Comparison of ENCODE assay signal across 31 mouse cellular contexts in the genomic region with DNA sequence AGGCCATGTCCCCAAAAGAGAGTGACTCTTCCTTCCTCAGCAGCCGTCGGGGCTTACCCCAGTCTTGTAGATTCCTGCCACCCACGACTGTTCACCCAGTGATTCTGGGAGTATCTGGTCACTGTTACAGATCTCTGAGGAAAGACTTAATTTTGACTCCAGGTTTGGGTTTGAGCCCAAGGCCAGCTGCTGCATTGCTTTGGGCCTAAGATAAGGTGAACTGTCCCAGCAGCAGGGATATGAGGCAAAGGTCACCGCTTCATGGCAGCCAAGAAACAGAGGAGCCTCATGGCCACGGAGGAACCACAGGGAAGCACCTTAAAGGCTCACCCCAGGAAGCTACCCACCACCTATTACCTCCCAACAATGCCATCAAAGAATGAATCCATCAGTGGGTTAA. TPM values are rescaled to one million over a fixed set of nuclear protein-coding genes. Genes with fewer than 3 reads are reported as not detected.
"Had no signal": no experiment of that assay in that cellular context is flagged by ENCODE, and none has a peak within 500 bp of the region (broad histone marks: within the 10 kb centered on the region; RNA-seq: fewer than 3 reads in every experiment).

No protein-coding gene starts in this region.

- ATAC-seq: liver, embryonic 12.5 days had no signal

- H3K27me3 ChIP-seq: limb, embryonic 13.5 days; liver, embryonic 12.5 days; liver, embryonic 15.5 days; lung, embryonic 15.5 days; neural tube, embryonic 12.5 days; neural tube, embryonic 15.5 days had no signal

- H3K36me3 ChIP-seq: limb, embryonic 10.5 days; limb, embryonic 13.5 days; liver, embryonic 12.5 days; liver, embryonic 15.5 days; lung, embryonic 15.5 days; neural tube, embryonic 12.5 days; neural tube, embryonic 15.5 days had no signal

- H3K9me3 ChIP-seq: limb, embryonic 10.5 days; limb, embryonic 13.5 days; liver, embryonic 12.5 days; liver, embryonic 15.5 days; lung, embryonic 15.5 days; neural tube, embryonic 12.5 days; neural tube, embryonic 15.5 days had no signal

- H3K4me1 ChIP-seq: limb, embryonic 13.5 days; liver, embryonic 12.5 days; liver, embryonic 15.5 days; neural tube, embryonic 12.5 days; neural tube, embryonic 15.5 days had no signal

- H3K4me2 ChIP-seq: limb, embryonic 13.5 days; liver, embryonic 12.5 days; liver, embryonic 15.5 days; lung, embryonic 15.5 days; midbrain, embryonic 11.5 days; neural tube, embryonic 12.5 days; neural tube, embryonic 15.5 days had no signal

- DNase-seq: kidney, adult 2 months; kidney, postnatal 25 days; layer of hippocampus, adult 9-11 months; liver; lung, adult 18-20 months; lung, postnatal 10 days; lung, postnatal 4 days; midbrain, embryonic 14.5 days; retina, postnatal 1 day; right cerebral cortex, postnatal 25 days; spleen, adult 18-20 months; thymus, adult 18-20 months; thymus, postnatal 25 days had no signal

- H3K4me3 ChIP-seq: layer of hippocampus, adult 2 months; limb, embryonic 10.5 days; limb, embryonic 13.5 days; liver, embryonic 12.5 days; liver, embryonic 15.5 days; lung, embryonic 15.5 days; neural tube, embryonic 12.5 days; neural tube, embryonic 15.5 days had no signal

- H3K27ac ChIP-seq: kidney, postnatal 0 days; layer of hippocampus, adult 2 months; limb, embryonic 10.5 days; limb, embryonic 13.5 days; liver, embryonic 12.5 days; liver, embryonic 15.5 days; lung, embryonic 15.5 days; neural tube, embryonic 12.5 days; neural tube, embryonic 15.5 days had no signal

- H3K9ac ChIP-seq: limb, embryonic 13.5 days; liver, embryonic 12.5 days; liver, embryonic 15.5 days; lung, embryonic 15.5 days; neural tube, embryonic 12.5 days; neural tube, embryonic 15.5 days had no signal

RNA-seq across cellular contexts. Expression of gene Zfp957, which starts 9.5 kb away (rescaled TPM):
- total RNA-seq: layer of hippocampus, adult 2 months; layer of hippocampus, postnatal 25 days; left cerebral cortex, adult 18-20 months; left cerebral cortex, postnatal 25 days; megakaryocyte progenitor cell, adult 5-6 weeks; megakaryocyte-erythroid progenitor cell, adult 5-6 weeks had no signal
- polyA plus RNA-seq: kidney, adult 2 months; kidney, embryonic 14.5 days; kidney, postnatal 0 days; large intestine, adult 2 months; limb, embryonic 10.5 days; limb, embryonic 13.5 days; liver, embryonic 12.5 days; liver, embryonic 15.5 days; lung, embryonic 15.5 days; midbrain, embryonic 11.5 days; midbrain, embryonic 14.5 days; neural tube, embryonic 12.5 days; neural tube, embryonic 15.5 days; stomach, embryonic 16.5 days had no signal
